Mouse (Mus musculus): ENCODE results near the gene Phf11b. TPM values are rescaled to one million over a fixed set of nuclear protein-coding genes. Genes with fewer than 3 reads are reported as not detected.

Gene Phf11b
- polyA plus RNA-seq, 1 experiment = not detected

Other genes starting within 250 kb of the Phf11b start
- gene 1700129C05Rik, start 198.5 kb downstream of the Phf11b start, polyA plus RNA-seq (2011; ENCODE audit: insufficient read length, low read depth, missing spikeins) = not detected in 2 replicates
- gene Gm5142, start 162.6 kb downstream of the Phf11b start, polyA plus RNA-seq (2011; ENCODE audit: insufficient read length, low read depth, missing spikeins) = not detected in 2 replicates
- gene Rcbtb1, start 140.1 kb downstream of the Phf11b start, polyA plus RNA-seq (2011; ENCODE audit: insufficient read length, low read depth, missing spikeins) = 46.9 and 50.2 TPM in 2 replicates
- not detected in 2 replicates for gene Gm6904, start 81.1 kb downstream of the Phf11b start, polyA plus RNA-seq (2011; ENCODE audit: insufficient read length, low read depth, missing spikeins)
- gene Phf11a, start 43.8 kb downstream of the Phf11b start, polyA plus RNA-seq (2011; ENCODE audit: insufficient read length, low read depth, missing spikeins) = not detected in 2 replicates
- 7.8 and 9.5 TPM in 2 replicates for gene Phf11d, start 24.1 kb upstream of the Phf11b start, polyA plus RNA-seq (2011; ENCODE audit: insufficient read length, low read depth, missing spikeins)
- 0.73 and 1.4 TPM in 2 replicates for gene Phf11c, start 54.0 kb upstream of the Phf11b start, polyA plus RNA-seq (2011; ENCODE audit: insufficient read length, low read depth, missing spikeins)
- 8.0 and 8.4 TPM in 2 replicates for gene Setdb2, start 99.5 kb upstream of the Phf11b start, polyA plus RNA-seq (2011; ENCODE audit: insufficient read length, low read depth, missing spikeins)
- gene Cab39l, start 99.6 kb upstream of the Phf11b start, polyA plus RNA-seq (2011; ENCODE audit: insufficient read length, low read depth, missing spikeins) = 32.3 and 35.2 TPM in 2 replicates

Data from embryonic fibroblast, embryonic 13.5 days (primary cell).